Mouse (Mus musculus) heart, postnatal 14 days (tissue): ENCODE measurements at regions not wholly inside any gene's neighbourhood (a gene's known extent, or its start where the extent isn't known, plus 50 kb on each side); places are given as distances from the start of the nearest gene placed in this dataset.

ENCODE experiments used
- DNase-seq, 2 experiments: peaks; one replicate each; pipeline ENCODE4 v3.0.0; 2021 to 2022
- intact Hi-C: fragments of 180-260 bp; cut with DNase I; formaldehyde crosslinking; loops from one replicate; pipeline ENCODE4 v1.15.1; 2025

DNA sequence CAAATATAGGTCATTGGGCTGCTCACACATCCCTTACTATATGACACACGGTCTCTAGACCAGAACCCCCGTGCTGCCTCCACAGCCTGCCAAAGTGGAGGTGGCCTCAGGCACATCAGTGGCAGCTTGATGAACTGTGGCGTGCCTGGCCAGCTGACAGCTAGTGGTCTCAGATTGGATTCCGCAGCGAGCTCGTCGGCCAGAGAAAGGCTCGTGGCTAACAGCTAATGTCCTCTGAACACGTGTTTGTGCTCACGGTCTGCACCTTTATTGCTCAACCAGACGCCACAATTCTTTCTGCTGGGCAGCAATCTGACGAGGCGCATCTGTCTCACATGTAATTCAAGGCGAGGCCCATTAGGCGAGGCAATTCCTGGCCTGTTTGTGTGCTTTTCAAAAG lies 270.6 kb downstream of the Prex1 start:
- no peak for DNase-seq
- intact Hi-C loops, result loop anchor here (5.0 kb wide), 1 partner anchor 336 kb away; no protein-coding TSS in a partner anchor

- intact Hi-C loops, result loop anchor here (2.0 to 5.0 kb wide), 4 partner anchors 78 to 333 kb away; partner anchors contain the start of gene Sulf2
- peak in 1 of 2 experiments; percentile 66 for DNase-seq
Measured at GRCm38 (mm10) chr2:166439847-166440775, 273.5 kb downstream of the Prex1 start.

DNA sequence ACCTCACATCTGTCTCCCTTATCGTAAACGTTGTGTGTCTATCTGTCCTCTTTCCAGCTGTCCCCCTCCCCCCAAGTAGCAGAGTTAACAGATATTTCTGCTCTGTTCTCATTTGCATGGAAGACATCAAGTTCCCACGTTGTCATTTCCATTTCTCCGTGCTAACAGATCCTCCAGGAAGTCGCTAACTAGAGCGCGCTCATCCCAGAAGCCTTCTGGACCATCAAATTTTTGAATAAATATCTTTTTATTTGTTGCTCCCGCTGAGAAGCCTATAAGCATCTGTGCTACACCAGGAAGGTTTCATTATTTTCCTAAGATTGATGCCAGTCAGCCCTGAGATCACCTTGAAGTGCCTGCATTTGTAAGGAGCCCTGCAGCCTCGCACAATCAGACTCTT lies 275.4 kb downstream of the Prex1 start:
- DNase-seq, result no peak
- intact Hi-C loops, result loop anchor here (5.0 kb wide), 1 partner anchor 76 kb away; no protein-coding TSS in a partner anchor

- DNase-seq, result no peak
- intact Hi-C loops, result no loop called here
Measured at GRCm38 (mm10) chr2:166434554-166434953, 279.1 kb downstream of the Prex1 start.

- peak; percentile 48 to 73 for DNase-seq
- intact Hi-C loops, result no loop called here
Measured at GRCm38 (mm10) chr2:166433655-166434333, 278.3 kb upstream of the Sulf2 start.

DNA sequence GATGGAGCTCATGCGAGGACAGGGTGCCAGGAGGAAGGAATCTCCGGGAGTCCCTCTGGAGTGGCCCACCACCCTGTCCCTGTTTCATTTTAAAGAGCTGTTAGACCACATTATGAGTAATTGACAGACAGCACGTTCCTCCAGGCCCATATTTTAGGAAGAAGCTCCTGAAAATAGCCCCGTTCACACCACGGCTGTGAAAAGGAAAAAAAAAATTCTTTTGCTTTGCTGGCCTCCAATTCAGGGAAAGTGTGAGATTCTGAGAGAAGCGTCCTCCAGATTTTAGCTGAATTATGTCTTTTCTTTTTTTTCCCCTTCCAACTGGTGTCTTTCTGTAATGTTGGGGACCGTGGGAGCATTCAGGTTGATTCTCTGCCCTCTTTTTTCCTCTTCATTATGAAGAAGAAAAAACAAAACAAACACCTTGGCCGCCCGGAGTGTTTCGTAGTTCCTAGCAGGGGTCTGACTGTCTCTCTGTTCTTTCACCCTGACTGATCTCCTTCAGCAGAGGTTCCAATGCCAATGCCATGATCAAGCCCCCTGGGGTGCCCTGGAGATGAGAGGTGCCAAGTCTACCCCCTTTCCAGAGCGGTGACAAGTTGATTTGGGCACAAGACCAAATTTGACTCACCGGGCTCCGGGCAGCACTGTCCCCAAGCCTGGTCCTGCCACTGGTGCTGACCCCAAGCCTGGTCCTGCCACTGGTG lies 277.6 kb upstream of the Sulf2 start:
- intact Hi-C loops, result no loop called here
- DNase-seq, result no peak

DNA sequence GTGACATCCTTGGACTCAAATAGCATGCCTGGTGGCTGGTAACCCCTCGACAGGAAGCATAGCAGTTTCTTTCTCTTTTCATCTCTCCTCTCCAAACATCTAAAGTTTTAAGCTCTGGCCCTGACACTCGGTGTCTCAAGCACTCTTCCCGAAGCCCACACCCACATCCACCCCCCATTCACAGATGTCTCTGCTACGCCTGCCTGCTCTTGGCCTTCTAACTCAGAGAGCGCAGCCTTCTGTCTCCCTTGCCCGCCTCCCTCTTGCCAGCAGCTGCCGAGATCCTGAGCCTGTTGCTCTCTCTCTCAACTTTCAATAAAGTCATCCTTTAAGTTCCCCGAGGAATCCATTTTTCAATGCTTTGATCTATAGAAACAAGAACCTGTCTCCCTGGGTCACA lies 277.1 kb upstream of the Sulf2 start:
- no peak for DNase-seq
- intact Hi-C loops, result no loop called here

DNA sequence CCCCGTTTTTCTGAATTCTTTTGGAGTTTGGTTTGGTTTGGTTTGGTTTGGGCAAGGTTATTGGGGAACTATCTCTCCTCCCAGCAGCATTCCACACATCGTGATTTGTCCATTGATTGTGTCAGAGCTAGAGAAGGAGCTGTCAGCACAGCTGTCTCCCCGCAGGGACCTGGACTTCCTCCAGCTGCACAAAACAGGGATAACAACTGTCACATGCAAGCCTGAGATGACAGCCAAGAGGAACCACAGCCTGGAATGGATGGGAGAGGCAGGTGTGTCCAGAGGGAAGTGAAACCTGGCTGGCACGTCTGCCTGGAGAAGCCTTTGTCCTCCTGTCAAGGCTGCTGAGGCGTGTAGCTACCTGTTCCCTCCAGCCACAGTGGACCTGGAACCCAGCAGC lies 274.5 kb upstream of the Sulf2 start:
- intact Hi-C loops, result no loop called here
- peak; percentile 68 to 72 for DNase-seq

GRCm38 (mm10) chr2:166429494-166429893 lies 274.0 kb upstream of the Sulf2 start:
- intact Hi-C loops, result no loop called here
- DNase-seq, result no peak

DNA sequence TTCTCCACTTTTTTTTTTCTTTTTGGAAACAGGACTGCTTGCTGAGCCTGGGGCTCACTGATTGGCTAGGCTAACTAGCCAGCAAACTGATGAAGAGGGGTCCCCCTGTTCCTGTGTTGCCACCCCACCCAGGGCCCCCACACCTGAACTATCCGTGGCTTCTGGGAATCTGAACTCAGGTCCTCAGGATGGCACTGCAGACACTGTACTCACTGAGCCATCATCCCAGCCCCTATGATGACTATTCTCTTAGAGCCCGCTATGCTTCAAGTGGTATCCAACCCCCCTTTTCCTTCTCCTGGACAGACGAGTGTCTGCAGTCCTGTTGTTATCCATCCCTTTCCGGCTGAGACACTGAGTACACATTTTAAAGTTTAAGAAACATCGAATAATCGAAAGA lies 271.9 kb upstream of the Sulf2 start:
- no peak for DNase-seq
- intact Hi-C loops, result no loop called here

GRCm38 (mm10) chr2:166426960-166427359 lies 271.5 kb upstream of the Sulf2 start:
- peak; percentile 46 to 74 for DNase-seq
- intact Hi-C loops, result no loop called here

DNA sequence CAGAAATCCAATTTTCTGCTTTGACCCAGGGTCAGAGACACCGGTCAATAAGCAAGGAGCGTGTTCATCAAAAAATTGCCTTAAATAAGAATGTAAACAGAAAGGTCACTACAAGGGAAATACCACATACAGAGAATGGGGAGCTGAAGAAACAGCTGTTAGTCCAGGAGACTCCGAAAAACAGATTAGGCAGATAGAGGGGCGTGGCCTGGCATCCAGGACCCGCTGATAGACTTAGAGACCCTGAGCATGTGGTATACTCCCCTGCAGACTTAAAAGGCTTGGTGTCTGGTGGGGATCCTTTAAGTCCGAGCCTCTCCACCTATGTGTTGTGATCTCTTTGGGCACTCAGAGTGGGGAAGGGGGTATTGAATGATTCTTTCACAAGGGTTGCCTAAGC lies 271.0 kb upstream of the Sulf2 start:
- intact Hi-C loops, result no loop called here
- no peak for DNase-seq

DNA sequence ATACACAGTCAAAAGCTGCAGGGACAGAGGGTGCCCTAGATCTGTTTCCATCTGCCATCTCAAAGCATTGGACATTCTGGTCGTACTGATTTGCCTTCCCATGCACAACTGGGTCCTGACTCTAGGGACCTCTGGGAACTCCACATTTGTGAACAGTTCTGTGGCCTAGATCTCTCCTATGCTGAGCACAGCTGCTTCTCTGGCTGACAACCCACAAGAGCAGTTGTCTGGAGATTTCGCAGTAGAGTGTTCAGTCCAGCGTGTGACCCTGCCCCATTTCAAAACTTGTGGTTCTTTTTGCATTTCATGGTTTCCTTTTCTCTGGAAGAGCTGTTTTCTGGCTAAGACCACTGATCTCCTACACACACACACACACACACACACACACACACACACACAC lies 269.7 kb upstream of the Sulf2 start:
- intact Hi-C loops, result no loop called here
- no peak for DNase-seq

DNA sequence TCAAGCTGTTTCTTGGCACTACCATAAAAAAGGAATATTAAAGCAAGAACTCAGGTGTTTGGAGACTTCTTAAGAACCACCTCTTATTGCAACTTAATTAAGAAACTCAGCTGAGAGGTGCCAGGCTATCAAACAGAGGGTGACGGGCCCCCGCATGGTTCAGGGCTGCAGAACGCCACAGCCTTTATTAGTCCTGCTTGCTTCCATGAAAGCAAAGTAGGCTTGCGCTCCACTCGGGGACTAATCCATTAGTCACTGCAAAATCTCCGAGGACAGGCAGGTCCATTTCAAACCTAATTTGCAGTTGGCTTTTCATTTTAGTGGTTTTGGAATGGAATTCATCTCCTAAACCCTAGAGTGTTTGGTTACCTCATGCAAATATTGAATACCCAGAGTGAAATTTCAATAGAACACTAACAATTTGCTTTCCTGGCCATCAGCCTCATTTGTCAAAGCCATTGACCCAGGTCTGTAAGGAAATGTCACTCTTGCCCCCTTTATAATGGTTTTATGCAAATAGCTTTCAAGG lies 267.7 kb upstream of the Sulf2 start:
- intact Hi-C loops, result no loop called here

DNA sequence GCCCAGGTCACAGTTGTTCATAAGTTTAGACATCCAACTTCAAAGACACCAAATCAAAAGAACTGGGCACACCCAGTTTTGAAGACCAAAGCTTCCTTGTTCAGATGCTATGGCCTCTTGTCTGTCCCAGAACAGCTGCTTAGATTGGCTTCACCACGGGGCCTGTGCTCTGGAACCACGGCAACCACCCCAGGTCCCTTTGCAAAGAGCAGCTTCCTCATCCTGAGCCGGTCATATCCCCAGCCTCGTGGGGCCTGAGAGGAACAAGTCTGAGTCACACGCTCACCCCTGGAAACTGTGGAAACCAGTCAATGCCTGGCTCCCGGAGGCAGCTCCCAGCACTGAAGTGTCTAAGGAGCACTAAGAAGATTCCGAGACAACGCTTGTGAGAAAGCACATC lies 264.8 kb upstream of the Sulf2 start:
- no peak for DNase-seq
- intact Hi-C loops, result no loop called here

More for the DNA sequence above, 267.7 kb upstream of the Sulf2 start:
- DNase-seq, result no peak

DNA sequence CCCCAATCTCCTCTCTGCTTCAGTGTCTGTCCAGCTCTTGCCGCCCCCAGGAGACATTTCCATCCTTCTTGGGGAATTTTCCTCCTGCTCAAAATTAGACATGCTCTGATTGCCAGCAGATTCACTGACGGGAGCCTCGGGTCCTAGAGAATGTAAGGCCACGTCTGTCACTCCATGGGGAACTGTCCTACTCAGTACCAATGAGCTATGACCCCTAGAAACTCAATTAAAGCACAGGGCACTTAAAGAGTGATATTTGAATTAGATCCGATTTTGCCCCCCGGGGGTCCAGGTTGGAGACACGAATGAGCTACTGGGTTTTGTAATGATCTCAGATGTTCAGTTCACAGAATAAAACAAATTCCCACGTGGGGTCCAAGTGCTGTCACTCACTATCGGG lies 263.8 kb upstream of the Sulf2 start:
- intact Hi-C loops, result no loop called here
- no peak for DNase-seq

DNA sequence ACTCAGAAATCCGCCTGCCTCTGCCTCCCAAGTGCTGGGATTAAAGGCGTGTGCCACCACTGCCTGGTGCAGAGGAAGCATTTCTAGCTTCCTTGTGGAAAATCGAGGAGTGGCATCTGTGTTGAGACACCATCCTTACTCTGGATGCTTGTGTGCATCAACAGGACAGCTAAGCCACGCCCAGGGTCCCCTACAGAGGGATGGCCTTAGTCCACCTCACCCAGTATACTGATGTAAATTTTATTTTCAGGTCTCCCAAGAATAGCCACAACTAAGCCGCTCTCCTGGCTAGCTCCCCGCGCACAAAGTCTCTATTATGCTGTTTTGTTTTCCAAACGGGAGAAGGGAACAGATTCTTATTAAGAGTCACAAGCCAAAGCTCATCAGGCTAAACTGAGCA lies 262.8 kb upstream of the Sulf2 start:
- DNase-seq, result no peak
- intact Hi-C loops, result no loop called here

- intact Hi-C loops, result no loop called here
Measured at GRCm38 (mm10) chr2:166417628-166418027, 262.2 kb upstream of the Sulf2 start.

GRCm38 (mm10) chr2:166415481-166415965 lies 260.1 kb upstream of the Sulf2 start:
- intact Hi-C loops, result no loop called here
- peak; percentile 52 to 68 for DNase-seq

More at GRCm38 (mm10) chr2:166417628-166418027, 262.2 kb upstream of the Sulf2 start:
- DNase-seq, result no peak

DNA sequence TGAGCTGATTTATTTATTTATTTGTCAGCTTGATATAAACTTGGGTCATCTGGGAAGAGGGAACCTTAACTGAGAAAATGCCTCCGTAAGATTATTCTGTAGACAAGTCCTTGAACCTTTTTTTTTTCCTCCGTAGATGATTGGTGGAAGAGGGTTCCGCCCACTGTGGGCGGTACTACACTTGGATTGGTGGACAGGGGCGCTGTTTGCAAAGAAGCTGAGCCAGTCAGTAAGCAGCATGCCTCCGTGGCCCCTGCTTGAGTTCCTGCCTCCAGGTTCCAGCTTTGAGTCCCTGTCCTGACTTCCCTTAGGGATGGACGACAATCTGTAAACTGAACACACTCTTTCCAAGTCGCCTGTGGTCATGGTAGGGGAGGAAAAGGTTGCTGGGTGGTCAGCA lies 259.4 kb upstream of the Sulf2 start:
- no peak for DNase-seq
- intact Hi-C loops, result no loop called here
